Mouse (Mus musculus) MEL (cell line): Measurements from ENCODE around the gene Krtap14. TPM values are rescaled to one million over a fixed set of nuclear protein-coding genes. Genes with fewer than 3 reads are reported as not detected.

Experiments used
- DNase-seq: peaks from one replicate; pipeline ENCODE4 v3.0.0; 2011; ENCODE audit warnings: low read depth, low spot score
- H3K27ac ChIP-seq: 2 replicates; pipeline ENCODE4 v1.5.1; 2012; ENCODE audit warnings: low read depth, mild to moderate bottlenecking, control low read depth, low read length, moderate library complexity; ENCODE audit not compliant: control insufficient read depth
- H3K27me3 ChIP-seq, 2 experiments: fragments of 150-350 bp in 1 of 2; sonication (generic) in 1 of 2; 2 replicates each; pipeline ENCODE4 v1.6.1; 2012; ENCODE audit warnings: low read length in 2 of 2, mild to moderate bottlenecking in 2 of 2, improper control_type of control experiment in 1 of 2, moderate library complexity in 1 of 2; ENCODE audit not compliant: insufficient read depth in 2 of 2, control insufficient read depth in 1 of 2
- H3K36me3 ChIP-seq, 2 experiments: 2 replicates each; pipeline ENCODE4 v1.6.1; 2012 to 2014; ENCODE audit warnings: low read length in 2 of 2, improper control_type of control experiment in 1 of 2, inconsistent platforms in 1 of 2, mild to moderate bottlenecking in 1 of 2; ENCODE audit not compliant: insufficient read depth in 2 of 2, control insufficient read depth in 1 of 2
- H3K4me1 ChIP-seq, 2 experiments: fragments of 150-350 bp in 1 of 2; sonication (generic) in 1 of 2; 2 replicates each; pipeline ENCODE4 v1.6.1; 2012; ENCODE audit warnings: low read length in 2 of 2, improper control_type of control experiment in 1 of 2, mild to moderate bottlenecking in 1 of 2; ENCODE audit not compliant: insufficient read depth in 2 of 2, control insufficient read depth in 1 of 2
- H3K4me3 ChIP-seq, 2 experiments: fragments of 150-350 bp in 1 of 2; sonication (generic) in 1 of 2; 2 replicates each; pipeline ENCODE4 v1.5.1; 2012; ENCODE audit warnings: low read depth in 2 of 2, low read length in 2 of 2, mild to moderate bottlenecking in 2 of 2, moderate library complexity in 2 of 2, control low read depth in 1 of 2, improper control_type of control experiment in 1 of 2; ENCODE audit not compliant: control insufficient read depth in 1 of 2, insufficient read depth in 1 of 2
- H3K79me2 ChIP-seq: 2 replicates; pipeline ENCODE4 v1.6.1; 2012; ENCODE audit warnings: mild to moderate bottlenecking, low read length, moderate library complexity; ENCODE audit not compliant: control insufficient read depth, poor library complexity, insufficient read depth
- H3K9ac ChIP-seq: 2 replicates; pipeline ENCODE4 v1.6.1; 2012; ENCODE audit warnings: low read depth, mild to moderate bottlenecking, control low read depth, low read length, moderate library complexity; ENCODE audit not compliant: control insufficient read depth, poor library complexity, severe bottlenecking
- H3K9me3 ChIP-seq: fragments of 150-350 bp; sonication (generic); replicated peaks from 2 replicates; pipeline ENCODE4 v1.6.1; 2012; ENCODE audit warnings: mild to moderate bottlenecking, low read length, improper control_type of control experiment, moderate library complexity; ENCODE audit not compliant: insufficient read depth
- BHLHE40 ChIP-seq: IDR thresholded peaks from 2 replicates; pipeline ENCODE4 v1.6.1; 2012; ENCODE audit warnings: low read depth, mild to moderate bottlenecking, inconsistent platforms, low read length, improper control_type of control experiment, borderline replicate concordance
- CHD1 ChIP-seq: IDR thresholded peaks from 2 replicates; pipeline ENCODE4 v1.6.1; 2012; ENCODE audit warnings: low read depth, mild to moderate bottlenecking, inconsistent platforms, low read length, improper control_type of control experiment
- CTCF ChIP-seq, 3 experiments: IDR thresholded peaks in 2 of 3; conservative IDR thresholded peaks in 1 of 3; 2 replicates each; pipeline ENCODE4 v1.5.1; 2011 to 2012; ENCODE audit warnings: low read length in 3 of 3, low read depth in 2 of 3, mild to moderate bottlenecking in 2 of 3, improper control_type of control experiment in 1 of 3, inconsistent platforms in 1 of 3, mixed read lengths in 1 of 3, moderate library complexity in 1 of 3; ENCODE audit not compliant: control insufficient read depth in 1 of 3, insufficient read depth in 1 of 3, poor library complexity in 1 of 3, severe bottlenecking in 1 of 3
- E2F4 ChIP-seq: IDR thresholded peaks from 2 replicates; pipeline ENCODE4 v1.6.1; 2011; ENCODE audit warnings: low read depth, low read length, improper control_type of control experiment, borderline replicate concordance
- ELF1 ChIP-seq: IDR thresholded peaks from 2 replicates; pipeline ENCODE4 v1.6.1; 2014; ENCODE audit warnings: low read depth, mild to moderate bottlenecking, inconsistent platforms, low read length, improper control_type of control experiment, moderate library complexity
- EP300 ChIP-seq, 2 experiments: IDR thresholded peaks; 2 replicates each; pipeline ENCODE4 v1.6.1; 2011; ENCODE audit warnings: improper control_type of control experiment in 2 of 2, low read length in 2 of 2, low read depth in 1 of 2, mild to moderate bottlenecking in 1 of 2
- ETS1 ChIP-seq: IDR thresholded peaks from 2 replicates; pipeline ENCODE4 v1.6.1; 2012; ENCODE audit warnings: low read depth, mild to moderate bottlenecking, inconsistent platforms, low read length, improper control_type of control experiment, moderate library complexity
- GATA1 ChIP-seq: IDR thresholded peaks from 2 replicates; pipeline ENCODE4 v1.6.1; 2011; ENCODE audit warnings: low read depth, low read length, improper control_type of control experiment
- HCFC1 ChIP-seq: IDR thresholded peaks from 2 replicates; pipeline ENCODE4 v1.6.1; 2012; ENCODE audit warnings: low read depth, mild to moderate bottlenecking, inconsistent platforms, low read length, improper control_type of control experiment, moderate library complexity
- JUND ChIP-seq: IDR thresholded peaks from 2 replicates; pipeline ENCODE4 v1.6.1; 2011; ENCODE audit warnings: low read depth, mild to moderate bottlenecking, improper control_type of control experiment, low read length
- MAFK ChIP-seq: IDR thresholded peaks from 2 replicates; pipeline ENCODE4 v1.6.1; 2011; ENCODE audit warnings: low read depth, mild to moderate bottlenecking, low read length, improper control_type of control experiment, borderline replicate concordance
- MAX ChIP-seq: IDR thresholded peaks from 2 replicates; pipeline ENCODE4 v1.6.1; 2011; ENCODE audit warnings: low read length, improper control_type of control experiment
- MAZ ChIP-seq: IDR thresholded peaks from 2 replicates; pipeline ENCODE4 v1.6.1; 2012; ENCODE audit warnings: low read depth, mild to moderate bottlenecking, inconsistent platforms, low read length, improper control_type of control experiment
- MEF2A ChIP-seq: IDR thresholded peaks from 2 replicates; pipeline ENCODE4 v1.6.1; 2014; ENCODE audit warnings: low read depth, mild to moderate bottlenecking, inconsistent platforms, low read length, improper control_type of control experiment; ENCODE audit not compliant: poor library complexity, insufficient replicate concordance, severe bottlenecking; ENCODE audit errors: extremely low read depth
- MXI1 ChIP-seq: IDR thresholded peaks from 2 replicates; pipeline ENCODE4 v1.6.1; 2011; ENCODE audit warnings: mild to moderate bottlenecking, low read depth, low read length, improper control_type of control experiment
- MYB ChIP-seq: IDR thresholded peaks from 2 replicates; pipeline ENCODE4 v1.6.1; 2011; ENCODE audit warnings: mild to moderate bottlenecking, low read depth, low read length, improper control_type of control experiment
- MYC ChIP-seq: IDR thresholded peaks from 2 replicates; pipeline ENCODE4 v1.6.1; 2011; ENCODE audit warnings: low read depth, mild to moderate bottlenecking, low read length, improper control_type of control experiment, moderate library complexity
- POLR2A ChIP-seq, 2 experiments: IDR thresholded peaks; 2 replicates each; pipeline ENCODE4 v1.6.1; 2011 to 2012; ENCODE audit warnings: low read length in 2 of 2, mild to moderate bottlenecking in 2 of 2, control low read depth in 1 of 2, improper control_type of control experiment in 1 of 2, low read depth in 1 of 2, moderate library complexity in 1 of 2; ENCODE audit not compliant: control insufficient read depth in 1 of 2, insufficient read depth in 1 of 2, poor library complexity in 1 of 2
- POLR2AphosphoS2 ChIP-seq: IDR thresholded peaks from 2 replicates; pipeline ENCODE4 v1.6.1; 2011; ENCODE audit warnings: low read length, improper control_type of control experiment
- RAD21 ChIP-seq: IDR thresholded peaks from 2 replicates; pipeline ENCODE4 v1.6.1; 2011; ENCODE audit warnings: mild to moderate bottlenecking, low read depth, low read length, improper control_type of control experiment
- SIN3A ChIP-seq: IDR thresholded peaks from 2 replicates; pipeline ENCODE4 v1.6.1; 2012; ENCODE audit warnings: low read length, improper control_type of control experiment, inconsistent platforms
- SMC3 ChIP-seq: IDR thresholded peaks from 2 replicates; pipeline ENCODE4 v1.6.1; 2011; ENCODE audit warnings: low read depth, low read length, improper control_type of control experiment
- TBP ChIP-seq: IDR thresholded peaks from 2 replicates; pipeline ENCODE4 v1.8.0; 2011; ENCODE audit warnings: low read depth, low read length, improper control_type of control experiment
- UBTF ChIP-seq: IDR thresholded peaks from 2 replicates; pipeline ENCODE4 v1.6.1; 2012; ENCODE audit warnings: low read depth, mild to moderate bottlenecking, inconsistent platforms, low read length, improper control_type of control experiment, moderate library complexity, borderline replicate concordance; ENCODE audit not compliant: insufficient read depth
- USF1 ChIP-seq: IDR thresholded peaks from 2 replicates; pipeline ENCODE4 v1.6.1; 2014; ENCODE audit warnings: low read depth, mild to moderate bottlenecking, inconsistent platforms, low read length, improper control_type of control experiment, moderate library complexity
- ZC3H11A ChIP-seq: IDR thresholded peaks from 2 replicates; pipeline ENCODE4 v1.6.1; 2012; ENCODE audit warnings: low read depth, mild to moderate bottlenecking, inconsistent platforms, low read length, improper control_type of control experiment
- ZKSCAN1 ChIP-seq: IDR thresholded peaks from 2 replicates; pipeline ENCODE4 v1.6.1; 2012; ENCODE audit warnings: low read depth, mild to moderate bottlenecking, inconsistent platforms, low read length, improper control_type of control experiment, moderate library complexity
- polyA plus RNA-seq, 2 experiments: library from polyadenylated mRNA; stranded (reverse) in 1 of 2; unstranded in 1 of 2; fragments of >175 nt in 1 of 2; fragments of >200 nt in 1 of 2; gene quantifications; 2 replicates each; pipeline versions ENCODE4 v1.2.1 to v1.2.4; 2012; ENCODE audit warnings: low replicate concordance in 2 of 2, low read depth in 1 of 2; ENCODE audit not compliant: insufficient read length in 2 of 2, insufficient read depth in 1 of 2, missing spikeins in 1 of 2
- total RNA-seq: library from RNA; depleted of rRNA; stranded (reverse); fragments of 300-350 nt; gene quantifications from 2 replicates; pipeline ENCODE4 v1.2.3, GENCODE M21; 2012

The Krtap14 gene
- total and polyA plus RNA-seq, 3 experiments: not detected

DNA sequence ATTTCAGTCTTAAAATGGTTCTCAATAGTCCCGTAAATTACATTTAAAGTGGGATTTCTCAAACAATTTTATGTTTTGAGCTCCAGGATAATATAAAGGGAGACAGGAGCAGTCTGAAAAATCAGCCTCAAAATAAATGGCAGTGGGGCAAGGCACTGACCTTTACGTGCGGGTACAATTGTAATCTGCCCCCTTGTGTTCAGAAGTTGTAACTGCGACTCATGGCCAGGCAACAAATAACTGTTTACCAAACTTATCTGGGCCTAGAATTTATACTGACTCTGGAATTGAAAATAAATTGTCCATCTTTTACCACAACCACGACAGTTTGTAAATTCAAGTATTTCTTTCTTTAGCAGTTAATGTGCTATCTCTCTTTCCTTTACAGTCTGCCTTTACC, 25.5 kb upstream of the Krtap14 start:
- Histone ChIP-seq H3K27ac (no peak overlapping the region), H3K4me3 (no peak overlapping the region), H3K9ac (no peak overlapping the region), H3K27me3 (no peaks in the 10 kb centered on the region), H3K79me2 (no peaks in the 10 kb centered on the region), H3K36me3 (no peaks in the 10 kb centered on the region), H3K9me3 (no peaks in the 10 kb centered on the region), H3K4me1 (no peaks in the 10 kb centered on the region)
- TF ChIP-seq SMC3 (peak; percentile 66), CTCF (IDR thresholded peaks at IDR 0.05 in 2 of 3, conservative IDR thresholded peaks at IDR 0.05 in 1 of 3; ENCODE audit: control insufficient read depth in 1 of 3, insufficient read depth in 1 of 3, low read depth in 2 of 3, low read length in 3 of 3, poor library complexity in 1 of 3, severe bottlenecking in 1 of 3) (peak; percentile 50 to 64 (median 55)), ELF1 (no peak), ZC3H11A (0 out of 2 replicates have a peak, but pooled peaks have one; percentile 25), HCFC1 (no peak), USF1 (no peak), RAD21 (peak; percentile 24; the same call in 1 of the 2 replicates), MXI1 (no peak)
- DNase-seq: peak; percentile 36

GRCm38 (mm10) chr16:88848558-88848957, 22.6 kb upstream of the Krtap14 start:
- no peaks in the 10 kb centered on the region for H3K36me3 ChIP-seq
- no peak overlapping the region for H3K9ac ChIP-seq
- no peak overlapping the region for H3K4me3 ChIP-seq
- TF ChIP-seq CHD1 (no peak), ELF1 (no peak), UBTF (no peak), CTCF (IDR thresholded peaks at IDR 0.05 in 2 of 3, conservative IDR thresholded peaks at IDR 0.05 in 1 of 3; ENCODE audit: control insufficient read depth in 1 of 3, insufficient read depth in 1 of 3, low read depth in 2 of 3, low read length in 3 of 3, poor library complexity in 1 of 3, severe bottlenecking in 1 of 3) (no peak), GATA1 (no peak), ETS1 (no peak), MYC (no peak)
- TF ChIP-seq, all 39 proteins: peak for 0
- no peak overlapping the region for H3K27ac ChIP-seq
- H3K79me2 ChIP-seq: no peaks in the 10 kb centered on the region
- no peaks in the 10 kb centered on the region for H3K27me3 ChIP-seq
- no peaks in the 10 kb centered on the region for H3K4me1 ChIP-seq
- DNase-seq: no peak
- no peaks in the 10 kb centered on the region for H3K9me3 ChIP-seq

- Histone ChIP-seq H3K9me3 (no peaks in the 10 kb centered on the region), H3K27me3 (no peaks in the 10 kb centered on the region), H3K4me3 (no peak overlapping the region), H3K4me1 (no peaks in the 10 kb centered on the region), H3K79me2 (no peaks in the 10 kb centered on the region), H3K9ac (no peak overlapping the region), H3K36me3 (no peaks in the 10 kb centered on the region), H3K27ac (no peak overlapping the region)
- TF ChIP-seq BHLHE40 (no peak), EP300 (IDR thresholded peaks at IDR 0.05; ENCODE audit: low read depth in 1 of 2, low read length in 2 of 2) (no peak), MAFK (no peak), MAX (no peak), MYB (no peak), UBTF (no peak), TBP (no peak), ZKSCAN1 (no peak), JUND (no peak), SIN3A (no peak), MAZ (no peak), E2F4 (no peak), RAD21 (no peak), POLR2A (IDR thresholded peaks at IDR 0.05; ENCODE audit: control insufficient read depth in 1 of 2, insufficient read depth in 1 of 2, low read depth in 1 of 2, low read length in 2 of 2, poor library complexity in 1 of 2) (no peak), HCFC1 (no peak), POLR2AphosphoS2 (no peak), MEF2A (no peak)
- DNase-seq: no peak
Measured at GRCm38 (mm10) chr16:88847363-88847762, 21.4 kb upstream of the Krtap14 start.
